Mouse (Mus musculus) CH12.LX (cell line): ENCODE data around the gene Sirt6.

ENCODE experiments used
- CTCF ChIP-seq, 2 experiments: IDR thresholded peaks in 1 of 2; conservative IDR thresholded peaks in 1 of 2; 2 replicates each; pipeline ENCODE4 v1.5.1; 2011 to 2012; ENCODE audit warnings: low read depth in 2 of 2, low read length in 2 of 2, improper control_type of control experiment in 1 of 2, inconsistent platforms in 1 of 2, mild to moderate bottlenecking in 1 of 2, moderate library complexity in 1 of 2
- ELF1 ChIP-seq: IDR thresholded peaks from 2 replicates; pipeline ENCODE4 v1.6.1; 2014; ENCODE audit warnings: low read depth, mild to moderate bottlenecking, inconsistent platforms, low read length, improper control_type of control experiment
- ETS1 ChIP-seq: conservative IDR thresholded peaks from 2 replicates; pipeline ENCODE4 v1.6.1; 2012; ENCODE audit warnings: low read depth, mild to moderate bottlenecking, inconsistent platforms, low read length, improper control_type of control experiment, moderate library complexity
- JUN ChIP-seq: IDR thresholded peaks from 2 replicates; pipeline ENCODE4 v1.6.1; 2011; ENCODE audit warnings: low read depth, mild to moderate bottlenecking, low read length, improper control_type of control experiment, moderate library complexity; ENCODE audit not compliant: insufficient read depth
- MAFK ChIP-seq: IDR thresholded peaks from 2 replicates; pipeline ENCODE4 v1.6.1; 2011; ENCODE audit warnings: low read length, improper control_type of control experiment; ENCODE audit not compliant: insufficient replicate concordance
- MAX ChIP-seq: IDR thresholded peaks from 2 replicates; pipeline ENCODE4 v1.6.1; 2011; ENCODE audit warnings: low read length, improper control_type of control experiment
- MEF2A ChIP-seq: IDR thresholded peaks from 2 replicates; pipeline ENCODE4 v1.6.1; 2014; ENCODE audit warnings: low read depth, mild to moderate bottlenecking, inconsistent platforms, low read length, improper control_type of control experiment, borderline replicate concordance
- POLR2A ChIP-seq: IDR thresholded peaks from 2 replicates; pipeline ENCODE4 v1.6.1; 2011; ENCODE audit warnings: low read depth, mild to moderate bottlenecking, improper control_type of control experiment, low read length
- SIN3A ChIP-seq: IDR thresholded peaks from 2 replicates; pipeline ENCODE4 v1.6.1; 2012; ENCODE audit warnings: low read length, improper control_type of control experiment, inconsistent platforms
- SMC3 ChIP-seq: IDR thresholded peaks from 2 replicates; pipeline ENCODE4 v1.6.1; 2011; ENCODE audit warnings: low read depth, low read length, improper control_type of control experiment
- USF1 ChIP-seq: IDR thresholded peaks from 2 replicates; pipeline ENCODE4 v1.6.1; 2014; ENCODE audit warnings: low read depth, mild to moderate bottlenecking, inconsistent platforms, low read length, improper control_type of control experiment
- USF2 ChIP-seq: conservative IDR thresholded peaks from 2 replicates; pipeline ENCODE4 v1.6.1; 2011; ENCODE audit warnings: low read depth, low read length, improper control_type of control experiment
- ZKSCAN1 ChIP-seq: IDR thresholded peaks from 2 replicates; pipeline ENCODE4 v1.6.1; 2012; ENCODE audit warnings: low read depth, inconsistent platforms, low read length, improper control_type of control experiment, borderline replicate concordance
- ZNF384 ChIP-seq: IDR thresholded peaks from 2 replicates; pipeline ENCODE4 v1.6.1; 2012; ENCODE audit warnings: low read depth, low read length, improper control_type of control experiment, inconsistent platforms

GRCm38 (mm10) chr10:81588739-81589138 lies 38.9 kb downstream of the Sirt6 start:
- no peak for TF ChIP-seq USF2
- TF ChIP-seq ZKSCAN1 = no peak
- no peak for TF ChIP-seq USF1
- no peak for TF ChIP-seq JUN
- no peak for TF ChIP-seq CTCF (conservative IDR thresholded peaks at IDR 0.05 in 1 of 2, IDR thresholded peaks at IDR 0.05 in 1 of 2; ENCODE audit: low read depth in 2 of 2, low read length in 2 of 2)
- no peak for TF ChIP-seq MAX
- no peak for TF ChIP-seq POLR2A
- TF ChIP-seq SMC3 = no peak
- no peak for TF ChIP-seq SIN3A
- TF ChIP-seq ETS1 = no peak
- no peak for TF ChIP-seq ELF1
- no peak for TF ChIP-seq MEF2A
- TF ChIP-seq MAFK = no peak
- no peak for TF ChIP-seq ZNF384
